Mouse (Mus musculus): ENCODE data around the gene Abcc4.

The Abcc4 gene

GRCm38 (mm10) chr14:118506591-118507146 lies 199.3 kb downstream of the Abcc4 start:
- no peak for DNase-seq (ENCODE audit: low read depth, low spot score)

GRCm38 (mm10) chr14:118496767-118497166 lies 209.3 kb downstream of the Abcc4 start:
- no peak for DNase-seq (ENCODE audit: low read depth, low spot score)

- no peak for DNase-seq (ENCODE audit: low read depth, low spot score)
Observed at GRCm38 (mm10) chr14:118495458-118495857, 210.6 kb downstream of the Abcc4 start.

- no peak for DNase-seq (ENCODE audit: low read depth, low spot score)
Observed at GRCm38 (mm10) chr14:118491708-118492107, 214.3 kb downstream of the Abcc4 start.

- DNase-seq (ENCODE audit: low read depth, low spot score) = no peak
Observed at GRCm38 (mm10) chr14:118491300-118491699, 214.7 kb downstream of the Abcc4 start.

GRCm38 (mm10) chr14:118490525-118490924 lies 215.5 kb downstream of the Abcc4 start:
- DNase-seq (ENCODE audit: low read depth, low spot score) = no peak

- no peak for DNase-seq (ENCODE audit: low read depth, low spot score)
Observed at GRCm38 (mm10) chr14:118486349-118486748, 219.7 kb downstream of the Abcc4 start.

GRCm38 (mm10) chr14:118485646-118486045 lies 220.4 kb downstream of the Abcc4 start:
- DNase-seq (ENCODE audit: low read depth, low spot score) = no peak

- DNase-seq (ENCODE audit: low read depth, low spot score) = no peak
Observed at GRCm38 (mm10) chr14:118482320-118482719, 223.7 kb downstream of the Abcc4 start.

GRCm38 (mm10) chr14:118481779-118482178 lies 224.2 kb downstream of the Abcc4 start:
- DNase-seq (ENCODE audit: low read depth, low spot score) = no peak

- no peak for DNase-seq (ENCODE audit: low read depth, low spot score)
Observed at GRCm38 (mm10) chr14:118476329-118476728, 229.7 kb downstream of the Abcc4 start.

GRCm38 (mm10) chr14:118475100-118475454 lies 230.9 kb downstream of the Abcc4 start:
- DNase-seq (ENCODE audit: low read depth, low spot score) = no peak

GRCm38 (mm10) chr14:118474226-118475099 lies 231.6 kb downstream of the Abcc4 start:
- DNase-seq (ENCODE audit: low read depth, low spot score) = no peak

- DNase-seq (ENCODE audit: low read depth, low spot score) = no peak
Observed at GRCm38 (mm10) chr14:118473831-118474193, 232.2 kb downstream of the Abcc4 start.

GRCm38 (mm10) chr14:118473188-118473830 lies 232.7 kb downstream of the Abcc4 start:
- DNase-seq (ENCODE audit: low read depth, low spot score) = no peak

GRCm38 (mm10) chr14:118465331-118465730 lies 240.7 kb downstream of the Abcc4 start:
- no peak for DNase-seq (ENCODE audit: low read depth, low spot score)

- no peak for DNase-seq (ENCODE audit: low read depth, low spot score)
Observed at GRCm38 (mm10) chr14:118464401-118464800, 241.6 kb downstream of the Abcc4 start.

GRCm38 (mm10) chr14:118452572-118452971 lies 253.4 kb downstream of the Abcc4 start:
- DNase-seq (ENCODE audit: low read depth, low spot score) = no peak

- DNase-seq (ENCODE audit: low read depth, low spot score) = no peak
Observed at GRCm38 (mm10) chr14:118440155-118440554, 265.9 kb downstream of the Abcc4 start.

GRCm38 (mm10) chr14:118437156-118437931 lies 268.7 kb downstream of the Abcc4 start:
- no peak for DNase-seq (ENCODE audit: low read depth, low spot score)

GRCm38 (mm10) chr14:118436791-118437155 lies 269.2 kb downstream of the Abcc4 start:
- DNase-seq (ENCODE audit: low read depth, low spot score) = no peak

Measured in c-Kit-negative CD71-positive TER-119-positive erythroid progenitor cells, embryonic 14.5 days (primary cell).